Mouse (Mus musculus): ENCODE data around the gene Gpr132. TPM values are rescaled to one million over a fixed set of nuclear protein-coding genes. Genes with fewer than 3 reads are reported as not detected.

The Gpr132 gene
- polyA plus RNA-seq, 1 experiment from 2014 or later = 0.26 TPM

- H3K27ac ChIP-seq (ENCODE audit: low read length) = peak overlapping the region; percentile 15; the same call in 1 of the 2 replicates
- peaks cover 11% of the 10 kb centered on the region for H3K27me3 ChIP-seq (ENCODE audit: control insufficient read depth, insufficient read depth, low read length)
- H3K4me1 ChIP-seq (ENCODE audit: control insufficient read depth, insufficient read depth, low read length) = peaks cover 9% of the 10 kb centered on the region; the same call in 1 of the 2 replicates
- ATAC-seq (ENCODE audit: insufficient number of reproducible peaks, insufficient read depth, low FRiP score, low read depth) = no peak
- H3K9ac ChIP-seq (replicated peaks; ENCODE audit: low read depth, low read length) = no peak overlapping the region
- no peak overlapping the region for H3K4me2 ChIP-seq (replicated peaks; ENCODE audit: low read depth, low read length)
- no peaks in the 10 kb centered on the region for H3K9me3 ChIP-seq (ENCODE audit: control insufficient read depth, low read depth, low read length)
- no peak overlapping the region for H3K4me3 ChIP-seq (ENCODE audit: low read depth, low read length)
- 66% methylated on average over 6 of the region's 6 CpGs for WGBS
- H3K36me3 ChIP-seq (ENCODE audit: control insufficient read depth, insufficient read depth, low read length) = no peaks in the 10 kb centered on the region
Observed at GRCm38 (mm10) chr12:112881301-112881815, 13.3 kb upstream of the Gpr132 start.

- Histone ChIP-seq H3K9me3 (ENCODE audit: control insufficient read depth, low read depth, low read length) (no peaks in the 10 kb centered on the region), H3K36me3 (ENCODE audit: control insufficient read depth, insufficient read depth, low read length) (no peaks in the 10 kb centered on the region), H3K27ac (ENCODE audit: low read length) (no peak overlapping the region), H3K4me2 (replicated peaks; ENCODE audit: low read depth, low read length) (no peak overlapping the region), H3K27me3 (ENCODE audit: control insufficient read depth, insufficient read depth, low read length) (peaks cover 13% of the 10 kb centered on the region), H3K4me3 (ENCODE audit: low read depth, low read length) (no peak overlapping the region), H3K4me1 (ENCODE audit: control insufficient read depth, insufficient read depth, low read length) (peaks cover 14% of the 10 kb centered on the region; the same call in 1 of the 2 replicates), H3K9ac (replicated peaks; ENCODE audit: low read depth, low read length) (no peak overlapping the region)
- 79% methylated on average over 4 of the region's 4 CpGs for WGBS
- ATAC-seq (ENCODE audit: insufficient number of reproducible peaks, insufficient read depth, low FRiP score, low read depth) = no peak
Observed at GRCm38 (mm10) chr12:112880661-112881060, 12.6 kb upstream of the Gpr132 start.

GRCm38 (mm10) chr12:112879731-112880130 is 11.7 kb upstream of the Gpr132 start:
- Histone ChIP-seq H3K27ac (ENCODE audit: low read length) (no peak overlapping the region), H3K36me3 (ENCODE audit: control insufficient read depth, insufficient read depth, low read length) (no peaks in the 10 kb centered on the region), H3K4me1 (ENCODE audit: control insufficient read depth, insufficient read depth, low read length) (peaks cover 14% of the 10 kb centered on the region; the same call in 1 of the 2 replicates), H3K9ac (replicated peaks; ENCODE audit: low read depth, low read length) (no peak overlapping the region), H3K4me3 (ENCODE audit: low read depth, low read length) (no peak overlapping the region), H3K27me3 (ENCODE audit: control insufficient read depth, insufficient read depth, low read length) (peaks cover 20% of the 10 kb centered on the region), H3K9me3 (ENCODE audit: control insufficient read depth, low read depth, low read length) (no peaks in the 10 kb centered on the region), H3K4me2 (replicated peaks; ENCODE audit: low read depth, low read length) (no peak overlapping the region)
- WGBS = 78% methylated on average over 5 of the region's 5 CpGs
- no peak for ATAC-seq (ENCODE audit: insufficient number of reproducible peaks, insufficient read depth, low FRiP score, low read depth)

GRCm38 (mm10) chr12:112877607-112878020 is 9.6 kb upstream of the Gpr132 start:
- H3K36me3 ChIP-seq (ENCODE audit: control insufficient read depth, insufficient read depth, low read length) = no peaks in the 10 kb centered on the region
- peak overlapping the region; percentile 85 for H3K4me2 ChIP-seq (replicated peaks; ENCODE audit: low read depth, low read length)
- under 1% methylated on average over 37 of the region's 37 CpGs for WGBS
- no peaks in the 10 kb centered on the region for H3K9me3 ChIP-seq (ENCODE audit: control insufficient read depth, low read depth, low read length)
- H3K4me1 ChIP-seq (ENCODE audit: control insufficient read depth, insufficient read depth, low read length) = peaks cover 20% of the 10 kb centered on the region; the same call in 1 of the 2 replicates
- peak; percentile 76 for ATAC-seq (ENCODE audit: insufficient number of reproducible peaks, insufficient read depth, low FRiP score, low read depth)
- H3K27me3 ChIP-seq (ENCODE audit: control insufficient read depth, insufficient read depth, low read length) = peaks cover 26% of the 10 kb centered on the region
- H3K9ac ChIP-seq (replicated peaks; ENCODE audit: low read depth, low read length) = peak overlapping the region; percentile 36; the same call in 1 of the 2 replicates
- H3K27ac ChIP-seq (ENCODE audit: low read length) = peak overlapping the region; percentile 45; the same call in 1 of the 2 replicates
- peak overlapping the region; percentile 33 for H3K4me3 ChIP-seq (ENCODE audit: low read depth, low read length)

- peak overlapping the region; percentile 33 for H3K4me3 ChIP-seq (ENCODE audit: low read depth, low read length)
- WGBS = 4% methylated on average over 17 of the region's 17 CpGs
- peak overlapping the region; percentile 36; the same call in 1 of the 2 replicates for H3K9ac ChIP-seq (replicated peaks; ENCODE audit: low read depth, low read length)
- no peaks in the 10 kb centered on the region for H3K9me3 ChIP-seq (ENCODE audit: control insufficient read depth, low read depth, low read length)
- ATAC-seq (ENCODE audit: insufficient number of reproducible peaks, insufficient read depth, low FRiP score, low read depth) = no peak
- H3K4me1 ChIP-seq (ENCODE audit: control insufficient read depth, insufficient read depth, low read length) = peaks cover 20% of the 10 kb centered on the region; the same call in 1 of the 2 replicates
- peaks cover 26% of the 10 kb centered on the region for H3K27me3 ChIP-seq (ENCODE audit: control insufficient read depth, insufficient read depth, low read length)
- H3K4me2 ChIP-seq (replicated peaks; ENCODE audit: low read depth, low read length) = peak overlapping the region; percentile 85
- H3K36me3 ChIP-seq (ENCODE audit: control insufficient read depth, insufficient read depth, low read length) = no peaks in the 10 kb centered on the region
- H3K27ac ChIP-seq (ENCODE audit: low read length) = peak overlapping the region; percentile 7; the same call in 1 of the 2 replicates
Observed at GRCm38 (mm10) chr12:112877073-112877576, 9.1 kb upstream of the Gpr132 start.

- 4% methylated on average over 28 of the region's 28 CpGs for WGBS
- no peak overlapping the region for H3K27ac ChIP-seq (ENCODE audit: low read length)
Observed at GRCm38 (mm10) chr12:112876332-112877072, 8.5 kb upstream of the Gpr132 start.

GRCm38 (mm10) chr12:112875225-112876013 is 7.4 kb upstream of the Gpr132 start:
- peaks cover 26% of the 10 kb centered on the region for H3K27me3 ChIP-seq (ENCODE audit: control insufficient read depth, insufficient read depth, low read length)
- H3K36me3 ChIP-seq (ENCODE audit: control insufficient read depth, insufficient read depth, low read length) = no peaks in the 10 kb centered on the region
- H3K4me2 ChIP-seq (replicated peaks; ENCODE audit: low read depth, low read length) = no peak overlapping the region
- peaks cover 20% of the 10 kb centered on the region; the same call in 1 of the 2 replicates for H3K4me1 ChIP-seq (ENCODE audit: control insufficient read depth, insufficient read depth, low read length)
- no peaks in the 10 kb centered on the region for H3K9me3 ChIP-seq (ENCODE audit: control insufficient read depth, low read depth, low read length)
- no peak overlapping the region for H3K4me3 ChIP-seq (ENCODE audit: low read depth, low read length)
- H3K27ac ChIP-seq (ENCODE audit: low read length) = no peak overlapping the region
- H3K9ac ChIP-seq (replicated peaks; ENCODE audit: low read depth, low read length) = no peak overlapping the region
- ATAC-seq (ENCODE audit: insufficient number of reproducible peaks, insufficient read depth, low FRiP score, low read depth) = peak; percentile 56; the same call in 1 of the 2 replicates
- 24% methylated on average over 16 of the region's 16 CpGs for WGBS

More at GRCm38 (mm10) chr12:112876332-112877072, 8.5 kb upstream of the Gpr132 start:
- peak overlapping the region; percentile 9; the same call in 1 of the 2 replicates for H3K4me3 ChIP-seq (ENCODE audit: low read depth, low read length)
- H3K9ac ChIP-seq (replicated peaks; ENCODE audit: low read depth, low read length) = no peak overlapping the region
- peaks cover 20% of the 10 kb centered on the region; the same call in 1 of the 2 replicates for H3K4me1 ChIP-seq (ENCODE audit: control insufficient read depth, insufficient read depth, low read length)
- no peaks in the 10 kb centered on the region for H3K36me3 ChIP-seq (ENCODE audit: control insufficient read depth, insufficient read depth, low read length)
- peak overlapping the region; percentile 85 for H3K4me2 ChIP-seq (replicated peaks; ENCODE audit: low read depth, low read length)
- H3K9me3 ChIP-seq (ENCODE audit: control insufficient read depth, low read depth, low read length) = no peaks in the 10 kb centered on the region
- H3K27me3 ChIP-seq (ENCODE audit: control insufficient read depth, insufficient read depth, low read length) = peaks cover 26% of the 10 kb centered on the region
- no peak for ATAC-seq (ENCODE audit: insufficient number of reproducible peaks, insufficient read depth, low FRiP score, low read depth)

- ATAC-seq (ENCODE audit: insufficient number of reproducible peaks, insufficient read depth, low FRiP score, low read depth) = no peak
- H3K4me1 ChIP-seq (ENCODE audit: control insufficient read depth, insufficient read depth, low read length) = peaks cover 25% of the 10 kb centered on the region; the same call in 1 of the 2 replicates
Observed at GRCm38 (mm10) chr12:112874199-112874598, 6.2 kb upstream of the Gpr132 start.

More at GRCm38 (mm10) chr12:112874199-112874598, 6.2 kb upstream of the Gpr132 start:
- peaks cover 26% of the 10 kb centered on the region for H3K27me3 ChIP-seq (ENCODE audit: control insufficient read depth, insufficient read depth, low read length)
- 20% methylated on average over 22 of the region's 22 CpGs for whole genome bisulfite sequencing
- no peaks in the 10 kb centered on the region for H3K9me3 ChIP-seq (ENCODE audit: control insufficient read depth, low read depth, low read length)
- H3K4me3 ChIP-seq (ENCODE audit: low read depth, low read length) = peak overlapping the region; percentile 17
- no peak overlapping the region for H3K27ac ChIP-seq (ENCODE audit: low read length)
- peak overlapping the region; percentile 41 for H3K4me2 ChIP-seq (replicated peaks; ENCODE audit: low read depth, low read length)
- no peaks in the 10 kb centered on the region for H3K36me3 ChIP-seq (ENCODE audit: control insufficient read depth, insufficient read depth, low read length)
- no peak overlapping the region for H3K9ac ChIP-seq (replicated peaks; ENCODE audit: low read depth, low read length)
